Mouse (Mus musculus) cerebellum, postnatal 14 days (tissue): ENCODE results near the gene Rmi2.
"Not testable (repeated sequence)": the region's sequence is repeated elsewhere in the genome, so short reads cannot be mapped to it uniquely, and the experiment has no call there.

Experiments used
- DNase-seq, 2 experiments: peaks; one replicate each; pipeline ENCODE4 v3.0.0; 2021; ENCODE audit warnings: mixed read lengths in 2 of 2

The Rmi2 gene

DNA sequence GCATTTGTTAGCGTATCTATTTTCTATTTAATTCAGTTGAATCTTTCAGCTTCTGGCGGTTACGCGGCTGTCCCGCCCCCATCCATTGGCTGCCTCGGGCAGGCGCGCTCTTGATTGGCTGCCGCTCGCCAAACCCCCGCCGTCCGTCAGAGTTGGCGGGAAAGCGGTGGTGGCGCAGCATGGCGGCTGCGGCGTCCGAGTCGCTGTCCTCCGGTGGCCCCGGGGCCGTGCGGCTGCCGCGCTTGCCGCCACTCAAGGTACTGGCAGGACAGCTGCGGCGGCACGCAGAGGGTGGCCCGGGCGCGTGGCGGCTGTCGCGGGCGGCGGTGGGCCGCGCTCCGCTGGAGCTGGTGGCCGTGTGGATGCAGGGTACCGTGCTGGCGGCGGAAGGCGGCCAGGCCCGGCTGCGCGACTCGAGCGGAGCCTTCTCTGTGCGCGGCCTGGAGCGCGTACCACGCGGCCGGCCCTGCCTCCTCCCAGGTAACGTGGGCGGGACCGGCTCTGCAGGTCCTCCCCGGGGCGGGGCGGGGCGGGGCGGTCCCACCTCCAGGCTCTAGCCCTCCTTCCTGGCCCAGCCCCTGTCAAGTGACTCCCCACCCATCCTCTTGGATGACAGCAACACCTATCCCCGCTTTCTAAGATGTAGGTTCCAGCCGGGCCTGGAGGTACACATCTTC lies at the start of gene Rmi2:
TSS of gene Rmi2 (plus strand) at position 149 of the 677 bp plus-strand sequence.
- DNase-seq: peak; percentile 88 to 92

DNA sequence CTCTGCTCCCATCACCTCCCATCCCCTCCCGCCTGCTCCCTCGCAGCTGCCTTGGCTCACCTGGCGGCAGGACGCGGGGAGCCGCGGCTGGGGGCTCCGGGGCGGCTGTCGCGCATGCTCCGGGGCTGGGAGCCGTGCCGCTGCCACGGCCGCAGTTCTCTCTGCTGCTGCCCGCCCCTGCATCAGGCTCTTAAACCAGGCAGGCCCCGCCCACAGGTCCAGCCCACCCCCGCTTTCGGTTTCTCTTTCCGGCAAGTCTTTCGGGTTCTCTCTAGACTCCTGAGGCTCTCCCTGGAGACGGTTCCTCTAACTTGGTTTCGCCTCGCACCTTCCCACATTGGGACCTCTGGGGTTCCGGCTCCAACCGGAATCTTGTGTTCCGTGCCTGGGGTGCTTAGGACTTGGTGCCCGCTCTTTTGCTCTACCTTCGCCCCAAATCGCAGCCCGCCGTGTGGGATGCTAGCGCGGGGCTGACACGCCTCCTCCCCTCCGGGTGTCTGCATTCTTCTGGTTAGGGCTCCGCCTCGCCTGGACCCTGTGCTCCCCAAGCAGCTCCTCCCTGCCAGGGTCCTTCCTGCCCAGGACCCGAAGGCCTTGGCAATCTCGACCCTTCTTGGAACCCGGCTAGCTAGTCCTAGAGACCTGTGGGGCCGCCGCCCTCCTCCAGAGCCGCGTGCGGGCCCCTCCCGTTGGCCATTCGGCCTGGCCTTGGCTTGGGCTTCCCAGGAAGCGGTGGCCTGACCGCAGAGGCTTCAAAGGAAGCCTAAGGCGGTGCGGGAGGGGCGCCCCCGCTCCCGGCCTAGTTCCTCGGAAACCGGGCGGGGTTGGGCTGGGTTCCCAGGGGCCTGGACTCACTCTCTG lies 49.3 kb upstream of the Rmi2 start, which contains the start of gene Socs1:
TSS of gene Socs1 (minus strand) at position 166 of the 861 bp plus-strand sequence.
- DNase-seq: peak; percentile 76 to 80

DNA sequence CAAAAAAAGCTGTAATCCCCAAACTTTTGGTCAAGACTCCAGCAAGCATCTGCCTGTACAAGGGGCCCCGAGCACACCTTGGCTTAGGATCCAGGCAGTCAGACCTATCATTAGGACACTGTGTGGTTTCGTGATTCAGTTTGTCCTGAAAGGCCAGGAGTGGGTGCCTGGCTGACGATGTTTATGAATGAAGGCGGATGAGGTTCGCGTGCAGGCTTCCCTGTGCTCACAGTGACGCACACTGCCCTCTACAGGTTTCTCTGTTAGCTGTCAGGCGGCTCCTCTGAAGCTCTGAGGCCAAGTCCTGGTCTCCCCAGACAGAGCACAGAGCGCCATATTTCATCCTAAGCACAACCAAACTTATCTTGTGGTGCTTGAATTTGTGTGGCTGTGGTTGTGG lies 48.6 kb upstream of the Rmi2 start:
- DNase-seq: peak; percentile 90

DNA sequence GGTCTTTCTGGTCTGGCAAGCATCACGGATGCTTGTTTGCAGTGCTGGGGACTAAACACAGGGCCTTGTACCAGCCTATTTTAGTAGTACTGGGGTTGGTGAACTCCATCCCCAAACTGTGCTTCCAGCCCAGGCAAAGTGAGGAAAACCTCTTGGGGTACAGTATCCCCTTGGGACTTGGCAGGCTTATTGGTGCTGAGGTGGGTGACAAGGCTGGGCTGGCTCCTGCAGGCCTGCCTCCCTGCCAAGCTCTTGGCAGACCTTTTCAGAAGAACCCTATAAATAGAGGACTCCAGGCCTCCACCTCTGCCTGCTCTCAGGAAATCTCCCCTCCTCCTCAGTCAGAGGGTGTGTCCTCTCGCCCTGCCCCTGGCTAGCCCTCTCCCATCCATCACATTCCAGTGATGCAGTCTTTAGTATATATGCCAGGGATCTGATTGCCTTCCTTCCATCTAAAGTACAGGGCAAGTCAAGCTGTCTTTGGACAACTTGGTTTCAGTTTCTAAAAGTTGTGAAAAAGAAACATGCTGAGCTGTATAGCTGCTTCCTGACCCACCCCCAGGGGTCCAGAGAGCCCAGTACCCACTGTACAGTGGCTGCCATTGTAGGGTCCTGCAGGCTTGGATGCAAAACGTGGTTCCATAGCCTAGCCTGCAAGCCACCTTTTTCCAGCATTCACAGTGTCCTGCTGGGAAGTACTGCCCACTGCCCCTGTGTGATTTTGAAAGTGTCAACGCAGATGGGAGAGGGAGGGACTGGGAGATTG lies 47.9 kb upstream of the Rmi2 start:
- no peak for DNase-seq

DNA sequence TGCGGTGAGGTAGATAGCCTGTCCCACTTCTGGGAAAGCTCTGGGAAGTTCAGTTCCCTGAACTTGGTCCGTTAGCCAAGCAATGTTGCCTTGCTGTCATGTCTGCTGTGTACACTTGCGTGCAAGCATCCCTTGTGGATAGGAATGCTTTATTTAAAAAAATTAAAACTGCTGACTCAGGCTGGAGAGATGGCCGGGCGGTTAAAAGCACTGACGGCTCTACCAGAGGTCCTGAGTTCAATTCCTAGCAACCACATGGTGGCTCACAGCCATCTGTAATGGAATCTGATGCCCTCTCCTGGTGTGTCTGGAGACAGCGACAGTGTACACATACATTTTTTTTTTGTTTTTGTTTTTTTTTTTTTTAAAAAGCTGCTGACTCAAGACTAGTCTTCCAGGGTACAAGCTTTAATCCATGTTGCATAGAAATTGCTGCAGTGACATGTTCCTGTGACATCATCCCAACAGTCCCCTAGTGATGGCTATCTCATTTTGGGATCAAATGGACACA lies 47.3 kb upstream of the Rmi2 start:
- DNase-seq: no peak

DNA sequence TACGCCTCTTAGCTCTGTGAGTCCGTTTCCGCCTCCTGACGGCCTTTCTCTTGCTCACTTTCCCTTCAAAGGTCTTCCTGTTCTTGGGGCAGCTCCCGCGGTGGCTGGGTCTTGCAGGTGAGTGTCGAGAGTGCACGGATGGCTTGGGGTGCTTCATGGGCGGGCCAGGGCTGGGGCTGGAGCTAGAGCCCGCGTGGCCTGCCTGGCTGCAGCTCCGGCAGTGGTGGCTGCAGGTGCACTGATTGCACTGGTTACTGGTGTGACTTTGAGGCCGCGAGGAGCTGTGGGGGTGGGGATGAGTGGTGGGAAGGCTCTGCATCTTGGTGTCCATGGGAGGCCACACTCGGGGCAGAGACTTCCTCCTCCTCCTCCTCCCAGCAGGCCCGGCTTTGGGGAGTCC lies 46.6 kb upstream of the Rmi2 start, which contains the start of gene Tnp2:
TSS of gene Tnp2 (minus strand) at position 390 of the 400 bp plus-strand sequence.
- DNase-seq: no peak

DNA sequence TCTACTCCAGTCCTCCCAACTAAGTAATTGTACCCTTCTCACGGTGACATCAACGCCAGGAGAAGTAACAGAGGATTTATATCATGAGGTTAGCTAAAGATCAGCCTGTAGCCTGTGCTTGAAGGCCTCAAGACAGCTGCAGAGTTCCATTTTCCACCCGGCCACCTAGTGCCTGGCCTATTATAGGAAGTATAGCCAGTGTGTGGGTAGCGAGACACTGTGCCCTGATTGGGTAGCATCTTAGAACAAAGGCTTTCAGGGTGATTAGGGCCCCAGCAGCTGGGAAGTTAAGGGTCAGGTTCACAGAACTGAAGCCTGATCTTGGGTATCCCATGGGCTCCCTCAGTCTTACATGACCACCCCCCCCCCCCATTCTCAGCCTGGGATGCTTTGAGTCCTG lies 46.0 kb upstream of the Rmi2 start:
- DNase-seq: no peak

DNA sequence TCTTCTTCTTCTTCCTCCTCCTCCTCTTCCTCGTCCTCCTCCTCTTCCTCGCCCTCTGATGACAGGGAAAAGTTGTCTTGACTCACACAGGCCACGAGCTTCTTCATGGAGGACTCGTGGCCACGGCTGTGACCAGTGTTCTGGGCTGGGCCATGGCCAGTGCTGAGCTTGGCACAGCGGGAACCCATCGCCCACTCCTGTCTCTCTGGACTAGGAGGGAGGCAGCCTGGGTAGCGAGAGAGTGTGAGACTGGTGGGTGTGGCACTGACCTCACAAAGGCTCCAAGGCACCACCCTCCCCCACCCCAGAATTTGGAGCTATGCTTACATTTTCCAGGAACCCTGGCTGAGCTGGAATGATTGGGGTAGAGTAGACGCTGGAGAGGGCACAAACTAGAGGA lies 44.2 kb upstream of the Rmi2 start, which contains the start of gene Prm3:
TSS of gene Prm3 (minus strand) at position 213 of the 400 bp plus-strand sequence.
- DNase-seq: no peak

DNA sequence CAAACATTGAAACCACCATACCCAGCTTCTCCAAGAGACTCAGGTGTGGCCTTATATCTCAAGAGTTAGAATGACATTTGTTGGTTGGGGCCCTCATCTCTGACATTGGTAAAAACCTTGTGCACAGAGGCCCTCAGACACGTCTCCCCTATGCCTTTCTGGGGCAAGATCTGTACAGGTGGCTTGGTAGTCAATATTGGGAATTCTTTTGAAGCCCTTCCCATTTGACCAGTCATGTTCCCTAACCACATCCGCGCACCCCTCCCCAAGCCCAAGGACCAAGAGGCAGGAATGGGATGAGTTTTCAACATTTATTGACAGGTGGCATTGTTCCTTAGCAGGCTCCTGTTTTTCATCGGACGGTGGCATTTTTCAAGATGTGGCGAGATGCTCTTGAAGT lies 38.8 kb upstream of the Rmi2 start, which contains the start of gene Prm2:
TSS of gene Prm2 (minus strand) at position 101 of the 400 bp plus-strand sequence.
- no peak for DNase-seq

DNA sequence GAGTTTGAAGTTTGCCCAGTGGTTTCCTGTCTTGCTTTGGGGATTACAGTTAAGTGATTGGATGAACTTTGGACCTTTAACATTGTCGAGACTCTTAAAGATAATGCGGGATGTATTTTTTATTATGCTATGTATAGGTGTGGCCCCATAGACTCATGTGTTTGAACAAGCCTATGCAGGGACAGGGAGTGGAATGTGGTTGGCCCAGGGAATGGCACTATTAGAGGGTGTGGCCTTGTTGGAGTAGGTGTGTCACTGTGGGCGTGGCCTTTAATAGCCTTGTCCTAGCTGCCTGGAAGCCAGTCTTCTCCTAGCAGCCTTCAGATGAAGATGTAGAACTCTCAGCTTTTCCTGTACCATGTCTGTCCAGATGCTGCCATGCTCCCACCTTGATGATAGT lies 32.4 kb upstream of the Rmi2 start:
- not testable (repeated sequence) for DNase-seq

DNA sequence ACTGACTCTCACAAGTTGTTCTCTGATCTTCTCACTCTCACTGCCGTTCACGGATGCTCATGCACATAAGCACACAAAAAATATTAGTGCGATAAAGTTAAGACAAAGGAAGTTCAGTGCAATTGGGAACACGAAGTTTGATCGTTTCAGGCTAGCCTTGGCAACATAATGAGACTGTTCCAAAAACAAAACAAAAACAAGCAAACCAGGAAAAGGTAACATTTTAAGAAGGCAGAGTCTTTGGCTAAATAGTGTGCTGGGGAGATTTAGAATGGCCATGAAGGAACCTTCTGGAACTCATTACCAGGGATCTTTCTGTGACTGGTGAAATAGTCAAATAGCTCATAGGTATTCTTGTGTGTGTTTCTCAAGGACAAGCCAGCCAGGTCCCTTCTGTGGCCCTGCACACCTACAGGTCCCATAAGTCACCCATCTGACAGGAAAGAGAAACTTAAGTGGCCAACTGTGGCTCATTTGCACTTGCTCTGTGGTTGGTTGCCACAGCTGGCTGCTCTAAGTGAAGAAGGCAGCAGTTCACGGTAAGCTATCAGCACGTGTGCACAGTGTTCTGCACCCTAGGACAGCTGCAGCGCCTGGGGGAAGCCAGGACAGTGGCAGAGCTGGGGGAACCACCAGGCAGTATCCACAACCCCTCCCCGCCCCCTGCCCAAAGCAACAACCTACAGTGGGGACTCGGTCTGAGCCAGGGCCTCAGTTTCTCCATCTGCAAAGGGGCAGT lies 28.9 kb upstream of the Rmi2 start, which contains the start of gene Prm1:
TSS of gene Prm1 (minus strand) at position 51 of the 739 bp plus-strand sequence.
- DNase-seq: no peak

DNA sequence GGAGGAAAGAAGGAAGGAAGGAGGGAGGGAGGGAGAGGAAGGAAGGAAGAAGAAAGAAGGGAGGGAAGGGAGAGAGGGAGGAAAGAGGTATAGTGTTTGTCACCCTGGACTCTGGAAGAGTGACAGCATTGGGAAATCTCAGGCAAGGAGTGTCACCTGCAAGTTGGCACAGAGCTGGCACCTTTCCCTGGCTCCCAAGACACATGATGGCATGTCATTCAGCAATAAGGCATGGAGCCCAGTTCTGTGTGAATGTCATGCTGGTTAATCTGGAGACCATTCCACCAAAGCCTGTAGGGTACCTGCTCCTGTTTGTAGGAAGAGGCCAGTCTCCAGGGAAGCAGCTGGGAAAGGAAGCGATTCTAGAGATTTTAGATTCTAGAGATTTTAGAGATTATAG lies 24.5 kb upstream of the Rmi2 start:
- DNase-seq: peak; percentile 88 to 89

DNA sequence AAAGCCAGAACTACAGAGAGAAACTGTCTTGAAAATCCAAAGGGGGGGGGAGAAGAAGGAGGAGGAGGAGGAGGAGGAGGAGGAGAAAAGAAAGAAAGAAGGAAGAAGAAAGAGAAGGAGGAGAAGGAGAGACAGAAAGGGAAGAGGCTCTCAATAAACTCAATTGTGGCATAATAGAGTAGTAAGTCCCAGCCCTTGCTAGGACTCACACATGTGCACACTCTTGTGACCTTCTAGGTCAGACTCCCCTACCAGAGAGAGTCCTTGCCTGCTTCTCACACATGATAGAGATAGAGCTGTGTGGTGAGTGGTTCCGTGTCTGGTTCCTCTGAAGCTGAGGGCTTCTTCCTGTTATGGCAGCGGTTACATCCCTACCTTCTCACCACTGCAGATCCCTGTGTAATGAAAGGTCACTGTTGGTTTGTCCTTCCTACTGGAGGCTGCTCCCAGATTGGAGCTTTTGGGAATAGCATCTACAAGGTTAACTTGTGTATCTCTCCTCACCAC lies 21.9 kb upstream of the Rmi2 start, which contains the start of gene Gm11172:
TSS of gene Gm11172 (plus strand) at position 51 of the 507 bp plus-strand sequence.
- DNase-seq: no peak

DNA sequence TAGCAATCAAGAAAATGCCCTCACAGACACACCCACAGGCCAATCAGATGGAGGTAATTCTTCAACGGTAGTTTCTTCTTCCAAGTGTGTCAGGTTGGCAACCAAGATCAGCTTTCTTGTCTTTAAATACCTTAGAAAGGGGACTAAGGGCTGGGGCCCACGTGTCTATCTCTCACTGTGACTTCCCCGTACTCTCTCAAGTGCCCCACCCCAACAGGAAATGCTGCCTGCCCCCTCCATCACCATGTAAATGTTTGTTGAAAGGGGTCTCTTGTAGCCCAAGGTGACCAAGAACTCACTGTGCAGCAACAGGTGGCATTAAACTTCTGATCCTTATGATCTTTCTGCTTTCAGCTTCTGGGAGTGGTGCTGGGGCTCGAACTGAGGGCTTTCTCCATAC lies 21.1 kb upstream of the Rmi2 start:
- DNase-seq: no peak

DNA sequence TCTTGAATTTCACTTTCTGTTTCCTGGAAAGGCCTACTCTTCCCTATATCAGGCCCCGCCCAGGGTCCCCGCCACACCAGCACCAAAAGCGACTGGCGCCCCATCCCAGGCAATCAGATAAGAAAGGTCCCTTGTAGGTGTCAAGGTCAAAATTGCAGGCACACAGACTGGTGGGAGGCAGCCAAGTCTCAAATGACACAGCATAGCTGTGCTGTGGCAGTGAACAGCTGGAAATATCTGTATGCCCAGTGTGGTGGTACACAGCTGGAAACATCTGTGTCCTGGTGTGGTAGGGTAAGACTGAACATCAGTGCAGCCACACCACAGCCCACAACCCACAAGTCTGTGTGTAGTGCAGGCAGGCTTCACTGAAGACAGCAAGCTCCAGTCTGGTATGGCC lies 20.0 kb upstream of the Rmi2 start:
- DNase-seq: no peak

DNA sequence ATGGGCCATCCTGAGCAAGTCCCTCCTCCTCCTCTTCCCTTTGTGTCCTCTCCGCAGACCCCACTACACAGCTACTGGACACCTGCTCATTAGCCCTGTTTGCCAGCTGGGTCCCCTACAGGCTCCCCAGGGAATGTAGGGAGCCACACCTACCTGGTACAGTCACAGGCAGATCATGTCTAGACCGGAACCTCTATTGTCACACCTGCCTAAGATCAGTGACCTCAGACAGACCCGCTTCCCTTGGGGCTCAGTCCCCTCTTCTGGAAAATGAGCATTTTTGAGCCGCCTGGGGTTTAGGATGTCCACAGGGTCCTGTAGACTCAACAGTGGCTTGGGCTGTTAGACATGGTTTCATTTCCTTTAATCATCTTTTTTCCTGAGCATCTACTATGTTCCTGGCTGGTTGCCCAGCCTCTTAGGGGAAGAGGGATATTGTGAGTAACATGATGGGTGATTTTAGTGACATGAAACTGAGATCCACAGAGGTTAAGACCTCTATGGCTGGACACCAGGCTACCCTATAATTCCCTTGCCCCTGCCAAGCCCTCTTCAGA lies 16.2 kb upstream of the Rmi2 start:
- no peak for DNase-seq

DNA sequence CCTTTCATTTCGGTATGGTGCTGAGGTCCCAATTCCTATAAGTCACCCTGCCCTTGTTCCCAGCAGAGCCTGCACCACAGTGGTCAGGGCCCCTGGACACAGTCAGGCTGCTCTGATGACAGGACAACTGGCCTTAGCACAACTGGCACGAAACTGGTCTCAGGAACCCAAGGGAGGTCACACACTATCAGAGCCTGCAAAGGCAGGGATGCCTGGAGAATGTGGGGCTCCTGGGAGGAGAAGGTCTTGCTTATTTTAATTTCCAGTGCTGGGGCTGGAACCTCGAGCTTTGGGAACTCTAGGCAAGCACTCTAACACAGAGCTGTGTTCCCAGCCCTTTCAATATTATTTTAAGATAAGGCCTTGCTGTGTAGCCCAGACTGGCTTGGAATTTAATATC lies 14.9 kb upstream of the Rmi2 start:
- DNase-seq: no peak

DNA sequence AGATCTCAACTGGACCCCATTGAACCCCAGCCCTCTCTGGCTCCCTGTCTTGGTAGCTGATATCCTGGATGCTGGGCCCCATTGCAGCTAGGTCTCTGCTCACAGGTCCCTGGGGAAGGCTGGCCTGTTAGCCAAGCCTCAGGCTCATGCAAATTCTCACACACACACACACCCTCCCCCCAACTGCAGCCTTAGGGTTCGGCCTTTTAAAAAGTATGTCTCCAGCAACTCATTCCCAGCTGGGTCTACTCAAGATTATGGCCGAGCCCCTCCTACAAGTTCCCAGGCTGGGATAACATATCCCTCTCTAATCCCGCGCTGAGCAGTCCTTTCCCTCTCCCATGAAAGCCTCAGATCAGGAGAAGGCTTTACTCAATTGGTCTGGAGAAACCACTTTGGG lies 13.5 kb upstream of the Rmi2 start:
- DNase-seq: no peak

DNA sequence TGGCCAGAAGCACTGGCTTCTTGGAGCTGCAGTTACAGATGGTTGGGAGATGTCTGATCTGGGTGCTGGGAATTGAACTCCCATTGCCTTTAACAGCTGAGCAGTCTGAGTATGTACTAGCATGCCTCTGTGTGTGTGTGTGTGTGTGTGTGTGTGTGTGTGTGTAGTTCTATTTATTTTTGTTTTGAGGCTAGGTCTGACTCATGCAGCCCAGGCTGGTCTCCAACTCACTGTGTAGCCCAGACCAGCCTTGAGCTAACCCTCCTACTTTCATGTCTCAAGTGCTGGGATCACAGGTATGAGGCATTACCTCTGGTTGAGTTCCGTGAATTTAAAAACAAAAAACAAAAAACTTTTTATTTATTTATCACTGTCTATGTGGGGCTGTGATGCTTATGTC lies 10.3 kb upstream of the Rmi2 start:
- DNase-seq: no peak

DNA sequence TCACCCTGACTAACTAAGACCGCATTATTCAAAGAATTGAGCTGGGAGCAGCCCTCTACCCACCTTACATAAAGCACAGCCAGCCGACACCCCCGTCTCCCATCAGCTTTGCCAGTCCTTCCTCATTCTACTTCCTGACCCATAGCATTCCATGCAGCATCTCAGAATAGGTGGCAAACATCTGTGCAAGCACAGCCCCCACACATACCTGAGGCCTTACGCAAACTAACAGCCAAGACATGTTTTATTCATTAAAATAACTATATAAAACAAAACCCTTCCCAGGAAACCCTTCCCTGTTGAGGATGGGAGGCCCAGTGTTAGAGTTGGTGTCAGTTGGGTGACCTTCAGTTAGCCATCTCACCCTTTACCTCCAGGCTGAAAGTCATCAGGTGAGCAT lies 9.0 kb upstream of the Rmi2 start:
- DNase-seq: no peak

DNA sequence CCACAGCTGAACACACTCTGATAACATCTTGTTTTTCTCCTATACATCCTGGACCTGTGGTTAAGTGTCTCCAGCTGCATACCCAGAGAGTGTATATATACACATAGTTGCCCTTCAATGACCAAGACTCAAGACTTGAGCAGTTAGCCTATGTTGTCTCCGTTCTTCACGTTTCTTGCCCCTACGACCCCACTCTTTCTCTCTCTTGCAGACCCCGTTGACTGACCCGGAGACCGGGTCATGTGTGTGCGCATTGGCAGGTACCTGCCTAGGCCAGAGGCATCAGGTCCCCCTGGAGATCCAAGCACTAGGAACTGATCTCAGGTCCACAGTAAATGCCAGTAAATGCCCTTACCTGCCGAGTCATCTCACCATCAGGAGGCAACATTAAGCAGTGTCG lies 7.6 kb upstream of the Rmi2 start:
- DNase-seq: no peak
